Mouse (Mus musculus) midbrain, postnatal 0 days (tissue): ENCODE data around the gene Soga3. TPM values are rescaled to one million over a fixed set of nuclear protein-coding genes. Genes with fewer than 3 reads are reported as not detected.

ENCODE experiments used
- ATAC-seq: fragments of 200-750 bp; cut with Nextera tagmentation; 2 replicates; pipeline ENCODE4 v1.8.0; 2017; ENCODE audit warnings: moderate number of reproducible peaks, mild to moderate bottlenecking, moderate TSS enrichment, moderate library complexity; ENCODE audit not compliant: low FRiP score
- DNase-seq: peaks from one replicate; pipeline ENCODE4 v3.0.0-alpha.2; 2015; ENCODE audit warnings: low spot score
- H3K27ac ChIP-seq: fragments of 300-500 bp; sonication (generic); 2 replicates; pipeline ENCODE4 v1.5.1; 2014; ENCODE audit warnings: low read depth, mild to moderate bottlenecking, low read length, mixed read lengths
- H3K27me3 ChIP-seq: fragments of 300-500 bp; sonication (generic); 2 replicates; pipeline ENCODE4 v1.6.1; 2014; ENCODE audit warnings: low read length, control low read depth, mixed read lengths; ENCODE audit not compliant: insufficient read depth
- H3K36me3 ChIP-seq: fragments of 300-500 bp; sonication (generic); 2 replicates; pipeline ENCODE4 v1.6.1; 2014; ENCODE audit warnings: low read length, control low read depth, mixed read lengths; ENCODE audit not compliant: insufficient read depth
- H3K4me1 ChIP-seq: fragments of 300-500 bp; sonication (generic); 2 replicates; pipeline ENCODE4 v1.6.1; 2014; ENCODE audit warnings: mild to moderate bottlenecking, control low read depth, antibody characterized with exemption, low read length, mixed read lengths; ENCODE audit not compliant: insufficient read depth
- H3K4me2 ChIP-seq: fragments of 300-500 bp; sonication (generic); 2 replicates; pipeline ENCODE4 v1.6.1; 2014; ENCODE audit warnings: low read depth, mild to moderate bottlenecking, low read length, mixed read lengths; ENCODE audit not compliant: poor library complexity, severe bottlenecking
- H3K4me3 ChIP-seq: fragments of 300-500 bp; sonication (generic); 2 replicates; pipeline ENCODE4 v1.5.1; 2014; ENCODE audit warnings: low read depth, mild to moderate bottlenecking, low read length, moderate library complexity
- H3K9ac ChIP-seq: fragments of 300-500 bp; sonication (generic); replicated peaks from 2 replicates; pipeline ENCODE4 v1.6.1; 2014; ENCODE audit warnings: mild to moderate bottlenecking, low read length, moderate library complexity, mixed read lengths; ENCODE audit not compliant: poor library complexity, severe bottlenecking
- H3K9me3 ChIP-seq: fragments of 300-500 bp; sonication (generic); 2 replicates; pipeline ENCODE4 v1.6.1; 2016; ENCODE audit warnings: low read length, control low read depth
- CTCF ChIP-seq: IDR thresholded peaks from 2 replicates; pipeline ENCODE4 v1.5.1; 2016; ENCODE audit warnings: antibody characterized with exemption, mild to moderate bottlenecking
- WGBS: fragments of 180-500 bp; shearing (Covaris S2); extraction: QIAGEN DNeasy Blood & Tissue Kit; methylation state at CpG from one replicate; pipeline ENCODE4 v1.1.7; 2014; 5-methylcytosine and 5-hydroxymethylcytosine counted together
- polyA plus RNA-seq: library from polyadenylated mRNA; unstranded; fragments of >200 nt; fragmentation: Nextera tagmentation; extraction: Ambion mirVana; gene quantifications from 2 replicates; pipeline ENCODE4 v1.2.1, GENCODE M21; 2015
- total RNA-seq: library from RNA; depleted of rRNA; stranded (reverse); fragments of >200 nt; gene quantifications from 2 replicates; pipeline ENCODE4 v1.2.3, GENCODE M21; 2014

The Soga3 gene
- total and polyA plus RNA-seq, 2 experiments from 2014 or later: 160 to 164 TPM

GRCm38 (mm10) chr10:29175656-29176055 is 32.0 kb downstream of the Soga3 start:
- Histone ChIP-seq H3K36me3 (peaks cover 17% of the 10 kb centered on the region; the same call in 1 of the 2 replicates), H3K4me1 (no peaks in the 10 kb centered on the region), H3K9me3 (no peaks in the 10 kb centered on the region), H3K9ac (no peak overlapping the region), H3K27me3 (no peaks in the 10 kb centered on the region), H3K4me3 (no peak overlapping the region), H3K27ac (no peak overlapping the region), H3K4me2 (no peak overlapping the region)
- WGBS: 93% methylated on average over 3 of the region's 3 CpGs
- TF ChIP-seq CTCF: no peak
- ATAC-seq: no peak
- no peak for DNase-seq

DNA sequence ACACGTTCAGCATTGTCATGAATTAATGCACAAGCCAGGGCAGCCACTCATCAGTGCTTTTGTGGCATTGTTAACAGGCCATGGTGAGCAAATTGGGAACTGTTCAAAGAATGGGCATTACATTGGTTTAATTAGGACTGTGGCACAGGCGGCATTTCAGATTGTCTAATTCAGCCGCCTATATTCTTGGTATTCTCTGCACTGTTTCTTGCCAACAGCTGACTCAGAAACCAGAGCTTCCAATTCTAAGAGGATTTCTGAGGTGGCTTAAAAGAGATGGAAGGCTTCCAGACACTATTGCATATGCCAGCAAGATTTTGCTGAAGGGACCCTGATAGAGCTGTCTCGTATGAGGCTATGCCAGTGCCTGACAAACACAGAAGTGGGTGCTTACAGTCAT is 33.2 kb downstream of the Soga3 start:
- 74% methylated on average over 4 of the region's 4 CpGs for WGBS
- H3K9me3 ChIP-seq: no peaks in the 10 kb centered on the region
- DNase-seq (no peak), ATAC-seq (no peak)
- no peaks in the 10 kb centered on the region for H3K4me1 ChIP-seq
- H3K9ac ChIP-seq: no peak overlapping the region
- H3K4me2 ChIP-seq: no peak overlapping the region
- H3K36me3 ChIP-seq: peaks cover 14% of the 10 kb centered on the region
- no peak overlapping the region for H3K4me3 ChIP-seq
- H3K27me3 ChIP-seq: no peaks in the 10 kb centered on the region
- TF ChIP-seq CTCF: no peak
- H3K27ac ChIP-seq: no peak overlapping the region

DNA sequence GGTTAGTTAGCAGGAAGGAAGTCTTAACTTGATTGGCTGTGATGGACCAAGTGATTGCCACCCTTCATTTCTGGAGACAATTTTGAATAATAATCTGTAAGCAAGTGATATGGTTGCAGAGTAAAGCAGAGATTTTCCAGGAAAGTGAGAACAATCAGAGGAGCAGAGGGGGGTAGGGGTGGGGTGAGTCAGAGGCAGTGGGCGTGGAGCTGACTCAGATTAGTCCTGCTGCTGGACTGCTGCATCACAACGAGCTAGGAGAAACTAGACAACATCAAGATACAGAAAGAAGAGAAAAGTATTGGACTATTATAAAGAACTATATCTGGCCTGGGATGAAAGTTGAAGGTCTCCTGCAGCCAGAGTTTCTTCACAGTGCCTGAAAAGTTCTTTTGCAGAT is 34.4 kb downstream of the Soga3 start:
- ATAC-seq (no peak), DNase-seq (no peak)
- no peak for TF ChIP-seq CTCF
- H3K9ac ChIP-seq: no peak overlapping the region
- H3K9me3 ChIP-seq: no peaks in the 10 kb centered on the region
- no peaks in the 10 kb centered on the region for H3K4me1 ChIP-seq
- 20% methylated on average over 2 of the region's 2 CpGs for WGBS
- no peak overlapping the region for H3K27ac ChIP-seq
- H3K4me3 ChIP-seq: no peak overlapping the region
- H3K36me3 ChIP-seq: peaks cover 15% of the 10 kb centered on the region
- H3K27me3 ChIP-seq: no peaks in the 10 kb centered on the region
- H3K4me2 ChIP-seq: no peak overlapping the region

DNA sequence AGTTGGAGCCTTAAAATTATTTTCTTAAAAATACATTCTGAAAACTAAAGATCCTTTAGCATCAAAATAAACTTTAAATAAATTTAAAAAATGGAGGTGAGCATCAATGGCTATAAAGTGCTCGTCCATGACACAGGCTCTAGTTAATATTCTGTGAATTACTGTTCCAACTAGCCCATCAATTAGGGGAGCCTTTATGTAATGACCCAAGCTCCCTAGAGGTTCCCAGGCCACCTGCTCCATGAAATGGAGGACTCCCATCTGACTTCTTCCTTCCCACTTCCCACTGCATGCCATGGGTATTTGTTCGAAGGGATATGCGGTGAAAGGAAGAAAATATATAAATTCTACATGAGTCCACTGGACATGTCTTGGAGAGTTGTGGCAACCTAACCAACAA is 36.6 kb downstream of the Soga3 start:
- Histone ChIP-seq H3K4me1 (no peaks in the 10 kb centered on the region), H3K27ac (no peak overlapping the region), H3K36me3 (peaks cover 9% of the 10 kb centered on the region), H3K9me3 (no peaks in the 10 kb centered on the region), H3K27me3 (no peaks in the 10 kb centered on the region), H3K4me3 (no peak overlapping the region), H3K9ac (no peak overlapping the region), H3K4me2 (no peak overlapping the region)
- WGBS: 65% methylated on average over 3 of the region's 3 CpGs
- ATAC-seq: no peak
- DNase-seq: no peak
- TF ChIP-seq CTCF: no peak

DNA sequence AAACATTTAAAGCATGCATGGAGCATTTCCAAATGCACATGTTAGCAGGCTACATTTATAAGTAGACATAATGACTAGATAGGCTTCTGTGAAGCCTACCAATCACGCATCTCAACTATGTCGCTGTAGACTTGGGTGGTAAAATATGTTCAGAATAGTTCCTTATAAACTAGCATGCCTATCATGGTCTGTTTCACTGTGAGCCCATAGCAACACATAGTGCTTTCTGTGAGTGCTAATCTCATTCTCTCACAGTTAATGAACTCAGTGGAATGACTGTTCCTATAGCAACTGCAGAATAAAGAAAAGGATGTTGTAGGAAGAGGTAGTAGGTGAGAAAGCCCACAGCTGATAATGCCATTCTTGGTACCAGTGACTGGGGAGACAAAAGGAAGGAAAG is 37.4 kb downstream of the Soga3 start:
- TF ChIP-seq CTCF: no peak
- Histone ChIP-seq H3K4me3 (no peak overlapping the region), H3K36me3 (peaks cover 9% of the 10 kb centered on the region), H3K9ac (no peak overlapping the region), H3K27me3 (no peaks in the 10 kb centered on the region), H3K9me3 (no peaks in the 10 kb centered on the region), H3K4me1 (no peaks in the 10 kb centered on the region), H3K27ac (no peak overlapping the region), H3K4me2 (no peak overlapping the region)
- 63% methylated on average over 2 of the region's 2 CpGs for WGBS
- no peak for DNase-seq
- ATAC-seq: no peak

- Histone ChIP-seq H3K27ac (no peak overlapping the region), H3K36me3 (peaks cover 23% of the 10 kb centered on the region), H3K27me3 (no peaks in the 10 kb centered on the region)
Measured at GRCm38 (mm10) chr10:29193769-29194168, 50.1 kb downstream of the Soga3 start.

More at GRCm38 (mm10) chr10:29193769-29194168, 50.1 kb downstream of the Soga3 start:
- no peak for ATAC-seq
- H3K4me2 ChIP-seq: no peak overlapping the region
- no peak for DNase-seq
- H3K4me1 ChIP-seq: no peaks in the 10 kb centered on the region
- H3K9me3 ChIP-seq: no peaks in the 10 kb centered on the region
- no peak overlapping the region for H3K4me3 ChIP-seq
- TF ChIP-seq CTCF: no peak
- H3K9ac ChIP-seq: no peak overlapping the region
